Mouse (Mus musculus) liver, embryonic 14.5 days (tissue): ENCODE measurements around the gene Lamp5.

Source experiments
- CTCF ChIP-seq: IDR thresholded peaks from 2 replicates; pipeline ENCODE4 v1.5.1; 2016; ENCODE audit warnings: antibody characterized with exemption, low read depth, control low read depth
- EP300 ChIP-seq: IDR thresholded peaks from 2 replicates; pipeline ENCODE4 v1.6.1; 2016; ENCODE audit warnings: antibody characterized with exemption, low read depth

GRCm38 (mm10) chr2:136057861-136058331 lies 5.9 kb downstream of the Lamp5 start:
- TF ChIP-seq EP300: no peak
- TF ChIP-seq CTCF: no peak
